Mouse (Mus musculus) megakaryocyte progenitor cell, adult 5-6 weeks (primary cell): Measurements from ENCODE around the gene Rora. TPM values are rescaled to one million over a fixed set of nuclear protein-coding genes. Genes with fewer than 3 reads are reported as not detected.

ENCODE experiments used
- ATAC-seq: replicated peaks from 2 replicates; pipeline ENCODE4 v1.8.0; 2016; ENCODE audit warnings: mild to moderate bottlenecking, moderate TSS enrichment, inconsistent platforms; ENCODE audit not compliant: poor library complexity
- total RNA-seq, 2 experiments: library from RNA; stranded (forward) in 1 of 2; stranded (reverse) in 1 of 2; fragments of 157-497, 149-512 nt in 1 of 2; fragments of 200-1000 nt in 1 of 2; gene quantifications; 2 replicates each; pipeline versions ENCODE4 v1.2.3 to v1.2.4; 2015 to 2017

Gene Rora
- total RNA-seq, 2 experiments from 2014 or later: 0.42 to 1.2 TPM

GRCm38 (mm10) chr9:69368071-69368470 is 714.5 kb downstream of the Rora start:
- ATAC-seq: peak; percentile 97

- no peak for ATAC-seq
These were observed 717.6 kb downstream of the Rora start for GRCm38 (mm10) chr9:69371046-69371724.

- ATAC-seq: no peak
These were observed 719.3 kb downstream of the Rora start for GRCm38 (mm10) chr9:69372871-69373270.

GRCm38 (mm10) chr9:69376982-69377653 is 723.5 kb downstream of the Rora start:
- peak; percentile 64 for ATAC-seq

GRCm38 (mm10) chr9:69377654-69378045 is 724.1 kb downstream of the Rora start:
- no peak for ATAC-seq

- no peak for ATAC-seq
These were observed 727.0 kb downstream of the Rora start for GRCm38 (mm10) chr9:69380546-69380945.

GRCm38 (mm10) chr9:69381741-69382140 is 728.2 kb downstream of the Rora start:
- ATAC-seq: no peak

- ATAC-seq: no peak
These were observed 730.9 kb downstream of the Rora start for GRCm38 (mm10) chr9:69384475-69384874.

GRCm38 (mm10) chr9:69384905-69385304 is 731.3 kb downstream of the Rora start:
- no peak for ATAC-seq

GRCm38 (mm10) chr9:69387296-69387695 is 733.7 kb downstream of the Rora start:
- ATAC-seq: no peak

GRCm38 (mm10) chr9:69390631-69391030 is 737.0 kb downstream of the Rora start:
- ATAC-seq: no peak

GRCm38 (mm10) chr9:69394234-69394633 is 740.6 kb downstream of the Rora start:
- no peak for ATAC-seq

- peak; percentile 51 for ATAC-seq
These were observed 743.8 kb downstream of the Rora start for GRCm38 (mm10) chr9:69397432-69397759.

GRCm38 (mm10) chr9:69397760-69398452 is 744.3 kb downstream of the Rora start, which contains the start of gene Ice2:
Gene Ice2, plus strand, starts transcription at chr9:69397906.
- peak; percentile 88 for ATAC-seq

GRCm38 (mm10) chr9:69398453-69398850 is 744.9 kb downstream of the Rora start:
- ATAC-seq: peak; percentile 14; the same call in 1 of the 2 replicates

- no peak for ATAC-seq
These were observed 751.1 kb downstream of the Rora start for GRCm38 (mm10) chr9:69404671-69405070.

- ATAC-seq: no peak
These were observed 765.9 kb downstream of the Rora start for GRCm38 (mm10) chr9:69419476-69419875.

GRCm38 (mm10) chr9:69430531-69430930 is 776.9 kb downstream of the Rora start:
- ATAC-seq: no peak

- ATAC-seq: no peak
These were observed 778.4 kb downstream of the Rora start for GRCm38 (mm10) chr9:69431863-69432555.

GRCm38 (mm10) chr9:69435194-69435593 is 781.6 kb downstream of the Rora start:
- no peak for ATAC-seq

- ATAC-seq: no peak
These were observed 782.1 kb downstream of the Rora start for GRCm38 (mm10) chr9:69435662-69436061.
